Mouse (Mus musculus) midbrain, embryonic 15.5 days (tissue): ENCODE results near the gene Hnrnpll. TPM values are rescaled to one million over a fixed set of nuclear protein-coding genes. Genes with fewer than 3 reads are reported as not detected.

Experiments
- ATAC-seq: fragments of 200-750 bp; cut with Nextera tagmentation; replicated peaks from 2 replicates; pipeline ENCODE4 v1.8.0; 2017; ENCODE audit warnings: moderate TSS enrichment
- H3K27ac ChIP-seq: fragments of 300-500 bp; sonication (generic); 2 replicates; pipeline ENCODE4 v1.5.1; 2015; ENCODE audit warnings: mild to moderate bottlenecking, inconsistent platforms
- H3K27me3 ChIP-seq: fragments of 300-500 bp; sonication (generic); replicated peaks from 2 replicates; pipeline ENCODE4 v1.6.1; 2015; ENCODE audit warnings: inconsistent platforms
- H3K36me3 ChIP-seq: fragments of 300-500 bp; sonication (generic); replicated peaks from 2 replicates; pipeline ENCODE4 v1.6.1; 2015; ENCODE audit warnings: inconsistent platforms
- H3K4me1 ChIP-seq: fragments of 300-500 bp; sonication (generic); 2 replicates; pipeline ENCODE4 v1.6.1; 2015; ENCODE audit warnings: inconsistent platforms
- H3K4me2 ChIP-seq: fragments of 300-500 bp; sonication (generic); 2 replicates; pipeline ENCODE4 v1.6.1; 2015; ENCODE audit warnings: inconsistent platforms, mild to moderate bottlenecking, moderate library complexity
- H3K4me3 ChIP-seq: fragments of 300-500 bp; sonication (generic); 2 replicates; pipeline ENCODE4 v1.5.1; 2015; ENCODE audit warnings: mild to moderate bottlenecking, inconsistent platforms
- H3K9ac ChIP-seq: fragments of 300-500 bp; sonication (generic); 2 replicates; pipeline ENCODE4 v1.6.1; 2015; ENCODE audit warnings: mild to moderate bottlenecking, inconsistent platforms
- H3K9me3 ChIP-seq: fragments of 300-500 bp; sonication (generic); 2 replicates; pipeline ENCODE4 v1.6.1; 2016; ENCODE audit warnings: inconsistent platforms
- WGBS: fragments of 180-500 bp; shearing (Covaris S2); methylation state at CpG from one replicate; pipeline ENCODE4 v1.1.7; 2015; ENCODE audit warnings: mixed read lengths; 5-methylcytosine and 5-hydroxymethylcytosine counted together
- polyA plus RNA-seq: library from polyadenylated mRNA; unstranded; fragments of >200 nt; fragmentation: Nextera tagmentation; extraction: Ambion mirVana; gene quantifications from 2 replicates; pipeline ENCODE4 v1.2.1, GENCODE M21; 2015

Gene Hnrnpll
- polyA plus RNA-seq, 1 experiment from 2014 or later, result 63.7 TPM

GRCm38 (mm10) chr17:80084424-80084823 is 22.3 kb upstream of the Hnrnpll start:
- Histone ChIP-seq H3K27me3 (no peaks in the 10 kb centered on the region), H3K9ac (no peak overlapping the region), H3K27ac (no peak overlapping the region), H3K4me2 (no peak overlapping the region), H3K4me1 (no peaks in the 10 kb centered on the region), H3K36me3 (no peaks in the 10 kb centered on the region), H3K4me3 (no peak overlapping the region), H3K9me3 (no peaks in the 10 kb centered on the region)
- ATAC-seq, result no peak
- 81% methylated on average over 9 of the region's 9 CpGs for WGBS

DNA sequence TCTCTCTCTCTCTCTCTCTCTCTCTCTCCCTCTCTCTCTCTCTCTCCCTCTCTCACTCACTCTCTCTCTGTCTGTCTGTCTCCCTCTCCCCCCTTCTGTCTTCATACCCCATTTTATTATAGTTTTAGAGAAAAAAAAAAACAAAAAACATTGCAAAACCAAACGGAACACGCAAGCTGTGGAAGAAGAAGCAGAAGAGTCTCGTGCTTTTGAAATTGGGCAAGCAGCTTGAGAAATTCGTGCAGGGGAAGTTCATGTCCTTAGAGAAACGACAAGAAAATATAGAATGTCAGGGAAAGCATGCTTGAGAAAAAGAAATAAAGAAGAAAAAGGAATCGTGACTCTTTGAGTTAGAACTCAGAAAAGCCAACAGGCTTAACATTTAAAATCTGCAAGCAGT is 21.1 kb upstream of the Hnrnpll start:
- no peak for ATAC-seq
- no peak overlapping the region for H3K9ac ChIP-seq
- H3K27me3 ChIP-seq, result no peaks in the 10 kb centered on the region
- WGBS, result 76% methylated on average over 6 of the region's 6 CpGs
- no peaks in the 10 kb centered on the region for H3K4me1 ChIP-seq
- H3K27ac ChIP-seq, result no peak overlapping the region
- H3K9me3 ChIP-seq, result no peaks in the 10 kb centered on the region
- no peaks in the 10 kb centered on the region for H3K36me3 ChIP-seq
- H3K4me2 ChIP-seq, result no peak overlapping the region
- H3K4me3 ChIP-seq, result no peak overlapping the region

DNA sequence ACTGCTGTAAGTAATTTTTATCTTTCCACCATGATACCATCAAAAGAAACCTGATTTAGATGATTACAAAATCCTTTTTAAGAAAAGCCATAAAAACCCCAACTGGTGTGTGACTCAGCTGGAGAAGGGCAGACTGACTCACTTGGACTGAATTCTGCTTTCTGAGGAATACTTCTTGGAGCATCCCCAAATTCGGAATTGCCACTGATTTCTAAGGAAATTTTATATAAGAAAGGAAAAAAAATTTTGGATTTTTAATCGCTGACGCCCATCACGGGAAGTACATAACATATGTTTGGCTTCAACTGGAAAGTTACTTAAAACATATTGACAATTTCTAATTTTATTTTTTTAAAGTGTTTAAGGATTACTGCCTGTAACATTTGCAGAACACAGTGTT is 16.6 kb upstream of the Hnrnpll start:
- no peaks in the 10 kb centered on the region for H3K27me3 ChIP-seq
- ATAC-seq, result no peak
- H3K4me2 ChIP-seq, result no peak overlapping the region
- H3K9ac ChIP-seq, result no peak overlapping the region
- no peaks in the 10 kb centered on the region for H3K4me1 ChIP-seq
- H3K4me3 ChIP-seq, result no peak overlapping the region
- H3K27ac ChIP-seq, result no peak overlapping the region
- no peaks in the 10 kb centered on the region for H3K36me3 ChIP-seq
- H3K9me3 ChIP-seq, result no peaks in the 10 kb centered on the region
- WGBS, result 92% methylated on average over 4 of the region's 4 CpGs

GRCm38 (mm10) chr17:80067257-80067656 is 5.1 kb upstream of the Hnrnpll start:
- H3K4me3 ChIP-seq, result no peak overlapping the region
- WGBS, result 88% methylated on average over 5 of the region's 6 CpGs
- ATAC-seq, result no peak

DNA sequence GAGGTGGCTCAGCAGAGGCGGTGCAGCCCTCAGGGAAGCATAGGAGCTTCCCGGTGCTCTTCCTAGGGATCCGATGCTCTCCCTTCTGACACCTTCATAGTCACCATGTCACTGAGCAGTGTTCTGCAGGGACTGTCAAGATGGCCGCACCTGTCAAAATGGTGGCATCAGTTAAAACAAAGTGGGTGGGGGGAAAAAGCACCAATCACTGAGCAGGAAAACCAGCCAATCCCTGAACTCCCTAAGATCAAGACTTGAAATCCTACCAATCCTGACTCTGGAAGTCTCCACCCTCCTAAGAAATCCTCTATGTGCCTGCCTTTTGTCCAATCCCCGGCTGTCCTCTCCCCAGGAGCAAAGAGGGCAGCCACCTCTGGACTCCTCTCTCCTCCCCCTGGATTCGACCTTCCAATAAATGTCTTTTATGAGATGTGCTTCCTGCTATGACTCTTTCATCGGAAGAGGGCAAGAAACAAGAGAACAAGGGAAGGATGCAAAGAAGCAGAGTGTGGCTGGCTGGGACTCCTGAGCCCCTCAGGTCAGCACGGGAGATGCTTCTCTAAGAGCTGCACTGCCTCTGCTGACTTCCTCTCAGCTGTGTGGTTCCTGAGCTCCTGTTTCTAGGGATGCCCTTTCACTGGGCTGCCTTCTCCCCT is 1.8 kb upstream of the Hnrnpll start:
- Histone ChIP-seq H3K4me1 (peaks cover 28% of the 10 kb centered on the region), H3K9me3 (no peaks in the 10 kb centered on the region), H3K27ac (no peak overlapping the region), H3K4me2 (no peak overlapping the region), H3K9ac (no peak overlapping the region), H3K36me3 (no peaks in the 10 kb centered on the region), H3K27me3 (no peaks in the 10 kb centered on the region), H3K4me3 (no peak overlapping the region)
- 64% methylated on average over 8 of the region's 8 CpGs for WGBS
- ATAC-seq, result no peak

More at GRCm38 (mm10) chr17:80067257-80067656, 5.1 kb upstream of the Hnrnpll start:
- no peak overlapping the region for H3K9ac ChIP-seq
- no peaks in the 10 kb centered on the region for H3K9me3 ChIP-seq
- H3K27me3 ChIP-seq, result no peaks in the 10 kb centered on the region
- no peak overlapping the region for H3K27ac ChIP-seq
- peaks cover 10% of the 10 kb centered on the region for H3K4me1 ChIP-seq
- H3K4me2 ChIP-seq, result no peak overlapping the region
- no peaks in the 10 kb centered on the region for H3K36me3 ChIP-seq

DNA sequence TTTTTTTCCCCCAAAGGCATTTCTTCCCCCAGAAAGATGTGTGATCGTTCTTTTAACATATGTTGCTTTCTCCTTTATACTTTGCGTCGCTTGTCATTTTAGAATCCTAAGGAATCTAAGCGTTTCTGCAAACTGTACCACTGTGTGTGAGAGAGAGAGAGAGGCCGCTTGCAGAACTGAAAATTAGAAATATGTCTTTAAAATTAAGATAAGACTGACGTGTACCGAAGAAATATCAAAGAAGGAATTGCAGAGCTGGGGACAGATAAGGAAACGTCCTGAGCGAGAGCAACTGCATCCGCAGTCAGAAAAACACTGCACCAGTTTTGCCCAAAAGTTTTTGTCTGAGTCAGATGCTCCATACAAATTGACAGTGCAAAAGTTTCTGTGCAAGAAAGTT is 1.3 kb upstream of the Hnrnpll start:
- no peak overlapping the region for H3K9ac ChIP-seq
- peak overlapping the region; percentile 73; the same call in 1 of the 2 replicates for H3K4me2 ChIP-seq
- H3K9me3 ChIP-seq, result no peaks in the 10 kb centered on the region
- H3K4me3 ChIP-seq, result no peak overlapping the region
- no peaks in the 10 kb centered on the region for H3K36me3 ChIP-seq
- H3K27me3 ChIP-seq, result no peaks in the 10 kb centered on the region
- no peak overlapping the region for H3K27ac ChIP-seq
- H3K4me1 ChIP-seq, result peaks cover 31% of the 10 kb centered on the region
- 87% methylated on average over 10 of the region's 10 CpGs for WGBS
- no peak for ATAC-seq

GRCm38 (mm10) chr17:80062620-80063010 is 481 bp upstream of the Hnrnpll start:
- H3K4me3 ChIP-seq, result peak overlapping the region; percentile 55
- no peaks in the 10 kb centered on the region for H3K27me3 ChIP-seq
- ATAC-seq, result peak; percentile 65
- H3K9me3 ChIP-seq, result no peaks in the 10 kb centered on the region
- H3K36me3 ChIP-seq, result no peaks in the 10 kb centered on the region
- H3K9ac ChIP-seq, result peak overlapping the region; percentile 74
- H3K4me2 ChIP-seq, result peak overlapping the region; percentile 73
- H3K27ac ChIP-seq, result peak overlapping the region; percentile 97
- WGBS, result 2% methylated on average over 15 of the region's 15 CpGs
- peaks cover 36% of the 10 kb centered on the region for H3K4me1 ChIP-seq

- WGBS, result under 1% methylated on average over 79 of the region's 83 CpGs
- Histone ChIP-seq H3K9me3 (no peaks in the 10 kb centered on the region), H3K9ac (peak overlapping the region; percentile 74), H3K4me3 (peak overlapping the region; percentile 55), H3K27me3 (no peaks in the 10 kb centered on the region), H3K36me3 (no peaks in the 10 kb centered on the region), H3K4me2 (peak overlapping the region; percentile 73), H3K27ac (peak overlapping the region; percentile 97), H3K4me1 (peaks cover 36% of the 10 kb centered on the region)
- ATAC-seq, result peak; percentile 32
These were observed 1.0 kb downstream of the Hnrnpll start for GRCm38 (mm10) chr17:80060828-80061782.

- Histone ChIP-seq H3K9ac (peak overlapping the region; percentile 74; the same call in 1 of the 2 replicates), H3K4me3 (peak overlapping the region; percentile 55), H3K9me3 (no peaks in the 10 kb centered on the region), H3K27me3 (no peaks in the 10 kb centered on the region), H3K36me3 (no peaks in the 10 kb centered on the region), H3K4me2 (peak overlapping the region; percentile 73), H3K4me1 (peaks cover 36% of the 10 kb centered on the region), H3K27ac (no peak overlapping the region)
- ATAC-seq, result no peak
- WGBS, result 18% methylated on average over 5 of the region's 5 CpGs
These were observed 2.0 kb downstream of the Hnrnpll start for GRCm38 (mm10) chr17:80060151-80060550.

DNA sequence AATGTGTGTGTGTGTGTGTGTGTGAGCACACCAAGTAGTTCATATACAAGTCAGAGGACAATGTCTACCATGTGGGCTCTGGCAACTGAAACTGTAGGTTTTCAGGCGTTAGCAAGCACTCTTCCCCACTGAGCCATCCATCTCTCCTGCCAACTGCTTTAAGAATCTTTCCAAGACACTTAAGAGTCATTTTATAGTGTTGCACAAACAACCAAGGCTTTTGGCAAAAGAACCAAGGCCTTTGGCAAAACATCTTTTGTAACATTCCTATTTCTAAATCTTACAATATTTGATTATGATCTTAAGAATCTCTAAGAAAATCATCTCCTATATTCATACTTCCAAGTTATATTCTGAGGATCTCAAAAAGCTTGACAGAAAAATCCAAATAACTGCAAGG is 2.4 kb downstream of the Hnrnpll start:
- H3K4me2 ChIP-seq, result peak overlapping the region; percentile 73
- no peaks in the 10 kb centered on the region for H3K9me3 ChIP-seq
- H3K36me3 ChIP-seq, result no peaks in the 10 kb centered on the region
- WGBS, result 7% methylated on average over 1 of the region's 1 CpGs
- ATAC-seq, result no peak
- no peak overlapping the region for H3K27ac ChIP-seq
- H3K4me1 ChIP-seq, result peaks cover 36% of the 10 kb centered on the region
- peak overlapping the region; percentile 55 for H3K4me3 ChIP-seq
- no peaks in the 10 kb centered on the region for H3K27me3 ChIP-seq
- H3K9ac ChIP-seq, result no peak overlapping the region

DNA sequence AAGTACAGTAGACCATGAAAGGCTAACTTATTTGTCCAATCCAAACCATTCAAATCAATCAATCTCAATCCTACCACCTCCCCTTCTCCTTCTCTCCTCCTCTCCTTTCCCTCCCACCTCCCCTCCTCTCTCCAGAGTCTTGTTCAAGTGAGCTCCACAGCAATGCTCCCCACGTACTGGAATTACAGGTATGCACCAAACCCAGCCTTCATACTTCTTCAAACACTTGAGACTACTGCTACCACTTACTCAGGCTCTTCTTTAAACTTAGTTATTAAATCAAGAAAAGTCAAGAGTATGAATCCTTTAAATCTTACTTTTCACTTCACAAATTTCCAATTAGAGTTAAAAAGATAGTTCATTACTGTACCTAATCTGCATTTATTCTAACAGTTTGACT is 3.6 kb downstream of the Hnrnpll start:
- H3K36me3 ChIP-seq, result no peaks in the 10 kb centered on the region

DNA sequence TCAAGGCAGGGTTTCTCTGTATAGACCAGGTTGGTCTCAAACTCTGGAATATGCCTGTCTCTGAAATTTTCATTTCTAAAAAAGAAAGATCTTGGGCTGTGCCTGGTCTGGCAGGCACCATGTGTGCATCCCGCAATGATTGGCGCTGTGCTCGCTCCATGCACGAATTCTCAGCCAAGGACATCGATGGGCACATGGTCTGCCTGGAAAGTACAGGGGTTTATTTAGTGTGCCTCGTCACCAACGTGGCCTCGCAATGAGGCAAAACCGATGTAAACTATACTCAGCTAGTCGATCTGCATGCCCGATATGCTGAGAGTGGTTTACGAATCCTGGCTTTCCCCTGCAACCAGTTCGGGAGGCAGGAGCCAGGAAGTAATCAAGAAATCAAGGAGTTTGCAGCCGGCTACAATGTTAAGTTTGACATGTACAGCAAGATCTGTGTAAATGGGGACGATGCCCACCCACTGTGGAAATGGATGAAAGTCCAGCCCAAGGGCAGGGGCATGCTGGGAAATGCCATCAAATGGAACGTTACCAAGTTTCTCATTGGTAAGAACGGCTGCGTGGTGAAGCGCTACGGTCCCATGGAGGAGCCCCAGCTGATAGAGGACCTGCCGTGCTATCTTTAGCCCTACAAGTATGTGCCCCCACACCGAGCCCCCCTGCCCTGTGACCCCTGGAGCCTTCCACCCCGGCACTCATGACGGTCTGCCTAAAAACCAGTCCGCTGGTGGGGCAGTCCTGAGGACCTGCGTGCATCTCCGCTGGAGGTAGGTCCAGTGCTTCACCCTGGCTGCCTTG is 8.0 kb downstream of the Hnrnpll start:
- no peaks in the 10 kb centered on the region for H3K9me3 ChIP-seq
- no peaks in the 10 kb centered on the region for H3K27me3 ChIP-seq
- no peak overlapping the region for H3K4me2 ChIP-seq
- H3K36me3 ChIP-seq, result peaks cover 11% of the 10 kb centered on the region; the same call in 1 of the 2 replicates
- 84% methylated on average over 27 of the region's 27 CpGs for WGBS
- peaks cover 9% of the 10 kb centered on the region for H3K4me1 ChIP-seq
- no peak overlapping the region for H3K9ac ChIP-seq
- no peak for ATAC-seq
- H3K4me3 ChIP-seq, result no peak overlapping the region
- H3K27ac ChIP-seq, result no peak overlapping the region

More for the DNA sequence above, 3.6 kb downstream of the Hnrnpll start:
- no peaks in the 10 kb centered on the region for H3K9me3 ChIP-seq
- H3K27ac ChIP-seq, result no peak overlapping the region
- H3K27me3 ChIP-seq, result no peaks in the 10 kb centered on the region
- no peak overlapping the region for H3K4me3 ChIP-seq
- WGBS, result 72% methylated on average over 1 of the region's 1 CpGs
- H3K4me1 ChIP-seq, result peaks cover 35% of the 10 kb centered on the region
- no peak for ATAC-seq
- no peak overlapping the region for H3K9ac ChIP-seq
- no peak overlapping the region for H3K4me2 ChIP-seq
